Mouse (Mus musculus) limb, embryonic 11.5 days (tissue): Measurements from ENCODE around the gene Spata16. TPM values are rescaled to one million over a fixed set of nuclear protein-coding genes. Genes with fewer than 3 reads are reported as not detected.
"Not testable (repeated sequence)": the region's sequence is repeated elsewhere in the genome, so short reads cannot be mapped to it uniquely, and the experiment has no call there.

Source experiments
- ATAC-seq: fragments of 200-750 bp; cut with Nextera tagmentation; 2 replicates; pipeline ENCODE4 v1.8.0; 2017; ENCODE audit warnings: low read depth; ENCODE audit not compliant: insufficient number of reproducible peaks, low FRiP score, low TSS enrichment
- DNase-seq: peaks from one replicate; pipeline ENCODE4 v3.0.0-alpha.2; 2015; ENCODE audit warnings: low spot score
- H3K27ac ChIP-seq: fragments of 300-500 bp; sonication (generic); replicated peaks from 2 replicates; pipeline ENCODE4 v1.5.1; 2014; ENCODE audit warnings: low read depth, mild to moderate bottlenecking, low read length
- H3K27me3 ChIP-seq: fragments of 300-500 bp; sonication (generic); 2 replicates; pipeline ENCODE4 v1.6.1; 2014; ENCODE audit warnings: mild to moderate bottlenecking, low read length, mixed read lengths; ENCODE audit not compliant: control insufficient read depth, insufficient read depth
- H3K36me3 ChIP-seq: fragments of 300-500 bp; sonication (generic); 2 replicates; pipeline ENCODE4 v1.6.1; 2014; ENCODE audit warnings: mild to moderate bottlenecking, low read length, moderate library complexity, mixed read lengths; ENCODE audit not compliant: control insufficient read depth, insufficient read depth
- H3K4me1 ChIP-seq: fragments of 300-500 bp; sonication (generic); 2 replicates; pipeline ENCODE4 v1.6.1; 2014; ENCODE audit warnings: low read length, mixed read lengths; ENCODE audit not compliant: control insufficient read depth, insufficient read depth
- H3K4me2 ChIP-seq: fragments of 300-500 bp; sonication (generic); 2 replicates; pipeline ENCODE4 v1.6.1; 2014; ENCODE audit warnings: low read depth, mild to moderate bottlenecking, moderate library complexity; ENCODE audit not compliant: severe bottlenecking
- H3K4me3 ChIP-seq: fragments of 300-500 bp; sonication (generic); 2 replicates; pipeline ENCODE4 v1.5.1; 2014; ENCODE audit warnings: low read depth, low read length
- H3K9ac ChIP-seq: fragments of 300-500 bp; sonication (generic); 2 replicates; pipeline ENCODE4 v1.6.1; 2014; ENCODE audit warnings: mild to moderate bottlenecking, low read length
- H3K9me3 ChIP-seq: fragments of 300-500 bp; sonication (generic); 2 replicates; pipeline ENCODE4 v1.6.1; 2016; ENCODE audit warnings: low read length; ENCODE audit not compliant: control insufficient read depth
- WGBS: fragments of 180-500 bp; shearing (Covaris S2); extraction: QIAGEN DNeasy Blood & Tissue Kit; methylation state at CpG from one replicate; pipeline ENCODE4 v1.1.7; 2014; 5-methylcytosine and 5-hydroxymethylcytosine counted together
- polyA plus RNA-seq: library from polyadenylated mRNA; unstranded; fragments of >200 nt; fragmentation: Nextera tagmentation; extraction: Ambion mirVana; gene quantifications from 2 replicates; pipeline ENCODE4 v1.2.1, GENCODE M21; 2014

Gene Spata16
- polyA plus RNA-seq, 1 experiment from 2014 or later: not detected

- no peak overlapping the region for H3K27ac ChIP-seq
- no peak for ATAC-seq
- WGBS: 81% methylated on average over 7 of the region's 7 CpGs
Observed at GRCm38 (mm10) chr3:26646834-26647233, 9.4 kb downstream of the Spata16 start.

GRCm38 (mm10) chr3:26685832-26686231 lies 48.4 kb downstream of the Spata16 start:
- Histone ChIP-seq H3K36me3 (no peaks in the 10 kb centered on the region), H3K4me1 (no peaks in the 10 kb centered on the region), H3K9ac (no peak overlapping the region), H3K4me2 (no peak overlapping the region), H3K4me3 (no peak overlapping the region), H3K27me3 (no peaks in the 10 kb centered on the region), H3K27ac (no peak overlapping the region), H3K9me3 (no peaks in the 10 kb centered on the region)
- DNase-seq (no peak), ATAC-seq (no peak)
- 84% methylated on average over 3 of the region's 3 CpGs for WGBS

More at GRCm38 (mm10) chr3:26646834-26647233, 9.4 kb downstream of the Spata16 start:
- no peak for DNase-seq
- H3K9me3 ChIP-seq: no peaks in the 10 kb centered on the region
- no peaks in the 10 kb centered on the region for H3K4me1 ChIP-seq
- no peaks in the 10 kb centered on the region for H3K27me3 ChIP-seq
- no peak overlapping the region for H3K4me2 ChIP-seq
- H3K9ac ChIP-seq: no peak overlapping the region
- H3K36me3 ChIP-seq: no peaks in the 10 kb centered on the region
- H3K4me3 ChIP-seq: no peak overlapping the region

GRCm38 (mm10) chr3:26709492-26709891 lies 72.1 kb downstream of the Spata16 start:
- H3K27ac ChIP-seq, H3K4me3 ChIP-seq, H3K9ac ChIP-seq, ATAC-seq, DNase-seq, H3K4me2 ChIP-seq, H3K4me1 ChIP-seq, H3K36me3 ChIP-seq, H3K27me3 ChIP-seq, H3K9me3 ChIP-seq: not testable (repeated sequence)
- 85% methylated on average over 5 of the region's 5 CpGs for WGBS

- ATAC-seq: no peak
Observed at GRCm38 (mm10) chr3:26727526-26727925, 90.1 kb downstream of the Spata16 start.

GRCm38 (mm10) chr3:26750492-26750891 lies 113.1 kb downstream of the Spata16 start:
- Histone ChIP-seq H3K4me1 (no peaks in the 10 kb centered on the region), H3K9ac (no peak overlapping the region), H3K36me3 (no peaks in the 10 kb centered on the region), H3K4me3 (no peak overlapping the region), H3K4me2 (no peak overlapping the region), H3K9me3 (no peaks in the 10 kb centered on the region; the same call in 1 of the 2 replicates), H3K27ac (no peak overlapping the region), H3K27me3 (no peaks in the 10 kb centered on the region)
- ATAC-seq (no peak), DNase-seq (no peak)
- 85% methylated on average over 2 of the region's 2 CpGs for WGBS

More at GRCm38 (mm10) chr3:26727526-26727925, 90.1 kb downstream of the Spata16 start:
- no peak for DNase-seq
- Histone ChIP-seq H3K36me3 (no peaks in the 10 kb centered on the region), H3K9ac (no peak overlapping the region), H3K9me3 (no peaks in the 10 kb centered on the region), H3K4me2 (no peak overlapping the region), H3K4me3 (no peak overlapping the region), H3K4me1 (no peaks in the 10 kb centered on the region), H3K27me3 (no peaks in the 10 kb centered on the region), H3K27ac (no peak overlapping the region)
- WGBS: 71% methylated on average over 6 of the region's 6 CpGs

GRCm38 (mm10) chr3:26752441-26752840 lies 115.0 kb downstream of the Spata16 start:
- Histone ChIP-seq H3K4me2 (no peak overlapping the region), H3K4me3 (no peak overlapping the region), H3K27me3 (no peaks in the 10 kb centered on the region), H3K9ac (no peak overlapping the region), H3K9me3 (no peaks in the 10 kb centered on the region; the same call in 1 of the 2 replicates), H3K27ac (no peak overlapping the region), H3K4me1 (no peaks in the 10 kb centered on the region), H3K36me3 (no peaks in the 10 kb centered on the region)
- DNase-seq (no peak), ATAC-seq (no peak)
- 89% methylated on average over 6 of the region's 6 CpGs for WGBS

- H3K27me3 ChIP-seq: no peaks in the 10 kb centered on the region
- no peaks in the 10 kb centered on the region for H3K4me1 ChIP-seq
- no peak for DNase-seq
- ATAC-seq: no peak
- H3K4me2 ChIP-seq: no peak overlapping the region
- no peaks in the 10 kb centered on the region for H3K9me3 ChIP-seq
- H3K4me3 ChIP-seq: no peak overlapping the region
- H3K27ac ChIP-seq: no peak overlapping the region
- H3K9ac ChIP-seq: no peak overlapping the region
- no peaks in the 10 kb centered on the region for H3K36me3 ChIP-seq
- WGBS: 82% methylated on average over 12 of the region's 12 CpGs
Observed at GRCm38 (mm10) chr3:26793334-26794101, 156.1 kb downstream of the Spata16 start.

GRCm38 (mm10) chr3:26795851-26796538 lies 158.6 kb downstream of the Spata16 start:
- DNase-seq (no peak), ATAC-seq (no peak)

More at GRCm38 (mm10) chr3:26795851-26796538, 158.6 kb downstream of the Spata16 start:
- H3K9ac ChIP-seq: no peak overlapping the region
- H3K9me3 ChIP-seq: no peaks in the 10 kb centered on the region
- WGBS: 93% methylated on average over 7 of the region's 7 CpGs
- no peak overlapping the region for H3K4me2 ChIP-seq
- no peak overlapping the region for H3K4me3 ChIP-seq
- H3K4me1 ChIP-seq: no peaks in the 10 kb centered on the region
- no peak overlapping the region for H3K27ac ChIP-seq
- H3K27me3 ChIP-seq: no peaks in the 10 kb centered on the region
- H3K36me3 ChIP-seq: no peaks in the 10 kb centered on the region
